Mouse (Mus musculus) T-helper 2 cell (primary cell): ENCODE data around the gene Plaa.

Source experiments
- in situ Hi-C: fragments of 300-600 bp; cut with MboI, MseI; formaldehyde crosslinking; loops from one replicate; pipeline ENCODE4 v1.15.1; 2025; ENCODE audit warnings: high pct_unique_total_duplicates

Plaa gene

GRCm38 (mm10) chr4:94556265-94557054 is 46.6 kb downstream of the Plaa start, which contains the start of the genes Gm10306 and Caap1:
Gene Gm10306, plus strand, starts transcription at chr4:94556546.
Gene Caap1, minus strand, starts transcription at chr4:94556796.
- in situ Hi-C loops = no loop called here

- in situ Hi-C loops = no loop called here
These were observed 48.0 kb downstream of the Plaa start for GRCm38 (mm10) chr4:94554955-94555494.

GRCm38 (mm10) chr4:94544321-94544720 is 58.7 kb downstream of the Plaa start:
- in situ Hi-C loops = no loop called here

- in situ Hi-C loops = no loop called here
These were observed 60.0 kb downstream of the Plaa start for GRCm38 (mm10) chr4:94543041-94543440.

GRCm38 (mm10) chr4:94533205-94533604 is 69.8 kb downstream of the Plaa start:
- in situ Hi-C loops = no loop called here

GRCm38 (mm10) chr4:94529448-94529847 is 73.6 kb downstream of the Plaa start:
- in situ Hi-C loops = no loop called here

- in situ Hi-C loops = loop anchor here (25.0 kb wide), 2 partner anchors 1186 to 1386 kb away; partner anchors contain the start of gene Tusc1
These were observed 79.7 kb downstream of the Plaa start for GRCm38 (mm10) chr4:94523321-94523720.

- in situ Hi-C loops = loop anchor here (25.0 kb wide), 2 partner anchors 1180 to 1380 kb away; partner anchors contain the start of gene Tusc1
These were observed 85.4 kb downstream of the Plaa start for GRCm38 (mm10) chr4:94517631-94518030.
